Mouse (Mus musculus): ENCODE results near the gene Rab27a.

DNA sequence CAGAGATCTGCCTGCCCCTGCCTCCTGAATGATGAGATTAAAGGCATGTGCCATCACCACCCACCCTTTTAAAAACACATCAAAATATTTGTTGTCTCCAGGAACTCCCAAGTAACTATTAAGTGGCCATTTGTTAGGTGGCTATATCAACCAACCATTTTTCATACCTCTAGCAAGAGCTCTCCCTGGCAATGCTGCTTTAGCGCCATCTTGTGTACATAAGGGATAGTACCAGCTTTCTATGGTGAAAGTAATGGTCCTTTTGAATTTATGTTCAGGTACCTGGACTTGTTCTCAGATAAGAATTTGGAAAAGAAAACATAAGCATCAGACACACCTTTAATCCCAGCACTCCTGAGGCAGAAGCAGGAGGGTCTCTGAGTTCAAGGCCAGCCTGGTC, 47.1 kb downstream of the Rab27a start:
- TF ChIP-seq CTCF (IDR thresholded peaks at IDR 0.05; ENCODE audit: control insufficient read depth, insufficient read depth, insufficient read length): peak; percentile 24
- TF ChIP-seq MYOD1 (IDR thresholded peaks at IDR 0.05; ENCODE audit: control insufficient read depth, insufficient read length, low read depth): no peak
- TF ChIP-seq USF1 (IDR thresholded peaks at IDR 0.05; ENCODE audit: low read depth): no peak
